Mouse (Mus musculus) intestine, postnatal 0 days (tissue): ENCODE results near the gene Qrich1. TPM values are rescaled to one million over a fixed set of nuclear protein-coding genes. Genes with fewer than 3 reads are reported as not detected.

Experiments
- ATAC-seq: fragments of 200-750 bp; cut with Nextera tagmentation; 2 replicates; pipeline ENCODE4 v1.8.0; 2017; ENCODE audit warnings: mild to moderate bottlenecking, moderate TSS enrichment, moderate library complexity
- H3K27ac ChIP-seq: fragments of 300-500 bp; sonication (generic); 2 replicates; pipeline ENCODE4 v1.5.1; 2014; ENCODE audit warnings: mild to moderate bottlenecking, low read depth, low read length, moderate library complexity
- H3K27me3 ChIP-seq: fragments of 300-500 bp; sonication (generic); replicated peaks from 2 replicates; pipeline ENCODE4 v1.6.1; 2014; ENCODE audit warnings: low read length, mixed read lengths; ENCODE audit not compliant: control insufficient read depth, insufficient read depth
- H3K36me3 ChIP-seq: fragments of 300-500 bp; sonication (generic); 2 replicates; pipeline ENCODE4 v1.6.1; 2014; ENCODE audit warnings: mild to moderate bottlenecking, moderate library complexity; ENCODE audit not compliant: control insufficient read depth, insufficient read depth
- H3K4me1 ChIP-seq: fragments of 300-500 bp; sonication (generic); replicated peaks from 2 replicates; pipeline ENCODE4 v1.6.1; 2014; ENCODE audit warnings: antibody characterized with exemption, low read length, mixed read lengths; ENCODE audit not compliant: control insufficient read depth, insufficient read depth
- H3K4me2 ChIP-seq: fragments of 300-500 bp; sonication (generic); replicated peaks from 2 replicates; pipeline ENCODE4 v1.6.1; 2014; ENCODE audit warnings: low read depth, mild to moderate bottlenecking, moderate library complexity
- H3K4me3 ChIP-seq: fragments of 300-500 bp; sonication (generic); 2 replicates; pipeline ENCODE4 v1.5.1; 2014; ENCODE audit warnings: low read depth, low read length
- H3K9ac ChIP-seq: fragments of 300-500 bp; sonication (generic); 2 replicates; pipeline ENCODE4 v1.6.1; 2014; ENCODE audit warnings: mild to moderate bottlenecking, low read depth, low read length
- H3K9me3 ChIP-seq: fragments of 300-500 bp; sonication (generic); 2 replicates; pipeline ENCODE4 v1.6.1; 2016; ENCODE audit warnings: mixed run types; ENCODE audit not compliant: control insufficient read depth
- CTCF ChIP-seq: sonication (generic); IDR thresholded peaks from 2 replicates; pipeline ENCODE4 v1.5.1; 2016; ENCODE audit warnings: low read depth, mild to moderate bottlenecking, control low read depth, antibody characterized with exemption, moderate library complexity
- WGBS: fragments of 180-500 bp; shearing (Covaris S2); extraction: QIAGEN DNeasy Blood & Tissue Kit; methylation state at CpG from one replicate; pipeline ENCODE4 v1.1.7; 2014; 5-methylcytosine and 5-hydroxymethylcytosine counted together
- polyA plus RNA-seq: library from polyadenylated mRNA; unstranded; fragments of >200 nt; fragmentation: Nextera tagmentation; extraction: Ambion mirVana; gene quantifications from 2 replicates; pipeline ENCODE4 v1.2.1, GENCODE M21; 2015

Gene Qrich1
- polyA plus RNA-seq, 1 experiment from 2014 or later: 46.8 TPM

DNA sequence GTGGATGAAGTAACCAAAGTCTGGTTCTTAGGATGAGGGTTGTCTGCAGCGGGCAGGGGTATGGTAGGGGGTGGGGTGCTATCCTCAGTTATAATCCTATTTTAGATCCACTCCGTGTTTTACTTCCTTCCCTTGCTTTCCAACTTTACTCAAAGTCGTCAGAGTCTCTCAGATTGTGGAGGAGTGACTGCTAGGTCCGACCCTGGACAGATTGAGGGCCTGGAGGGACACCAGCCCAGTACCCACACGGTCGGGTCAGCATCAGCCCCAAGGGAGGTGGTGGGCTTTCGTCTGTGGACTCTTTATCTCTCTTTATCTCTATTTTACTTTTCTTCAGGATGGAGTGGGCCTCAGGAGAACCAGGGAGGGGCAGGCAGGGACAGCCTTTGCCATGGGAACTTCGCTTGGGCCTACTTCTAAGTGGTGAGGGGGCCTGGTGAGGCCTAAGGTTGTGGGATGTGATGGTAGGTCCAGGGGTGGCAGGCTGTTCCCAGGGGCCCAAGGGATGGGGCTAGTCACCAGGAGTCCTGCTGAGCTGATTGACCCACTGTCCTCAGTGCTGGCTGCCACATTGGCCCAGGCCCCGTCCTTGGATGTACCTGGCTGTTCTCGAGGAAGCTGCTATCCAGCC, 36.8 kb upstream of the Qrich1 start, which contains the start of gene Lamb2:
Gene Lamb2, plus strand, starts transcription at position 16 of the 631 bp plus-strand sequence.
- ATAC-seq: peak; percentile 36; the same call in 1 of the 2 replicates
- peak within 1 kb of the TSS; percentile 48 for H3K9ac ChIP-seq
- H3K4me1 ChIP-seq: 0 out of 2 replicates have a peak, but pooled peaks cover 7% of the 10 kb centered on the region
- peak within 1 kb of the TSS; percentile 62 for H3K4me2 ChIP-seq
- no peak within 1 kb of the TSS for H3K27ac ChIP-seq
- 9% methylated on average over 10 of the region's 10 CpGs for WGBS
- no peaks in the 10 kb centered on the region for H3K9me3 ChIP-seq
- H3K36me3 ChIP-seq: peaks cover 29% of the 10 kb centered on the region
- H3K4me3 ChIP-seq: peak within 1 kb of the TSS; percentile 47
- H3K27me3 ChIP-seq: no peaks in the 10 kb centered on the region
- TF ChIP-seq CTCF: no peak

DNA sequence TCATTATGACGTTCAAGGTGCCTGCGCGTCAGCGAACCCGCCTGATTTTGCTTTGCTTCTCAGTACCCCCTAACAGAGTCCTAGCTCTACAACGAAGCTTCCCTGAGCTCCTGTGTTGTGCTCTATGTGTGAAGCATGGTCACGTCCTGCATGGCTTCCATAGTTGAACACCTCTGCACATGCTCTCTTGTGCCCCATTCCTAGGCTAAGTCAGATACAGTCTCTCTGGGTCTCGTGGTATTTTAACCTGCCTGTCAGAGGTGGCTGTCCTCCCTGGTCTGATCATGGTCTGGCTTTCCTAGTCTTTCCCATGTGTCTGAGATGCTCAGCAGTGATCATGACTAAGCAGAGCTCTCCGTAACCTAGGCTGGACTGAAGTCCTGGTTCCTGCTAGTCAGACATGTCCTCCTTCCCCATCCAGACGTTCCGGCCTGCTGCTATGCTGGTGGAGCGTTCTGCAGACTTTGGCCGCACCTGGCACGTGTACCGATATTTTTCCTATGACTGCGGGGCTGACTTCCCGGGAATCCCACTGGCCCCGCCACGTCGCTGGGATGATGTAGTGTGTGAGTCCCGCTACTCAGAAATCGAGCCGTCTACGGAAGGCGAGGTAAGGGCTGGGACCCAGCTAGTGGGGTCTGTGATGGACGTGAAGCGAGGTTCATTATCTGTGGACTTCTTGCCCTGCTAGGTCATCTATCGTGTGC, 35.6 kb upstream of the Qrich1 start:
- TF ChIP-seq CTCF: no peak
- no peak for ATAC-seq
- Histone ChIP-seq H3K27ac (no peak overlapping the region), H3K27me3 (no peaks in the 10 kb centered on the region), H3K36me3 (peaks cover 41% of the 10 kb centered on the region), H3K4me1 (0 out of 2 replicates have a peak, but pooled peaks cover 7% of the 10 kb centered on the region), H3K9ac (0 out of 2 replicates have a peak overlapping the region, but pooled peaks have one; percentile 26), H3K4me3 (no peak overlapping the region), H3K9me3 (no peaks in the 10 kb centered on the region), H3K4me2 (no peak overlapping the region)
- WGBS: 91% methylated on average over 28 of the region's 28 CpGs

DNA sequence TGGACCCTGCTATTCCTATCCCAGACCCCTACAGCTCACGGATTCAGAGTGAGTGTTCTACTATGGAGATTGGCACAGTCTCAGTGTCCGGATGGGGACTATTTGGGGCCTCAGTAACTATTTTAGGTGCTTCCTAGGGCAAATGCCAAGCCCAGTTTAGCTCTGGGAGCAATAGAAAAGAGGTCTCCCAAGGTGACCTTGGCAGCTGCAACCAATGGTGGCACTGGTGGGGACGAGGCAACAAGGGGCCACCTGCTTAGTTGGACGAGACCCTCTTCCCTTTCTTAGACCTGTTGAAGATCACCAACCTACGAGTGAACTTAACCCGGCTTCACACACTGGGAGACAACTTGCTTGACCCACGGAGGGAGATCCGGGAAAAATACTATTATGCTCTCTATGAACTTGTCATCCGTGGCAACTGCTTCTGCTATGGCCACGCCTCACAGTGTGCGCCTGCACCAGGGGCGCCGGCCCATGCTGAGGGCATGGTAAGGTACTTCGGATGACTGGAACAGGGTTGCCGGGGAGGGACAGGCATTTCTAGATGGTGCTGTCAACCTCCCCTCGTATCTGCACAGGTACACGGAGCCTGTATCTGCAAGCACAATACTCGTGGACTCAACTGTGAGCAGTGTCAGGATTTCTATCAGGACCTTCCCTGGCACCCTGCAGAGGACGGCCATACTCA, 34.9 kb upstream of the Qrich1 start:
- no peak overlapping the region for H3K4me2 ChIP-seq
- H3K4me1 ChIP-seq: 0 out of 2 replicates have a peak, but pooled peaks cover 7% of the 10 kb centered on the region
- no peak overlapping the region for H3K27ac ChIP-seq
- peaks cover 46% of the 10 kb centered on the region for H3K36me3 ChIP-seq
- H3K9me3 ChIP-seq: no peaks in the 10 kb centered on the region
- TF ChIP-seq CTCF: no peak
- 88% methylated on average over 19 of the region's 19 CpGs for WGBS
- H3K27me3 ChIP-seq: no peaks in the 10 kb centered on the region
- no peak overlapping the region for H3K4me3 ChIP-seq
- 0 out of 2 replicates have a peak overlapping the region, but pooled peaks have one; percentile 26 for H3K9ac ChIP-seq
- no peak for ATAC-seq

DNA sequence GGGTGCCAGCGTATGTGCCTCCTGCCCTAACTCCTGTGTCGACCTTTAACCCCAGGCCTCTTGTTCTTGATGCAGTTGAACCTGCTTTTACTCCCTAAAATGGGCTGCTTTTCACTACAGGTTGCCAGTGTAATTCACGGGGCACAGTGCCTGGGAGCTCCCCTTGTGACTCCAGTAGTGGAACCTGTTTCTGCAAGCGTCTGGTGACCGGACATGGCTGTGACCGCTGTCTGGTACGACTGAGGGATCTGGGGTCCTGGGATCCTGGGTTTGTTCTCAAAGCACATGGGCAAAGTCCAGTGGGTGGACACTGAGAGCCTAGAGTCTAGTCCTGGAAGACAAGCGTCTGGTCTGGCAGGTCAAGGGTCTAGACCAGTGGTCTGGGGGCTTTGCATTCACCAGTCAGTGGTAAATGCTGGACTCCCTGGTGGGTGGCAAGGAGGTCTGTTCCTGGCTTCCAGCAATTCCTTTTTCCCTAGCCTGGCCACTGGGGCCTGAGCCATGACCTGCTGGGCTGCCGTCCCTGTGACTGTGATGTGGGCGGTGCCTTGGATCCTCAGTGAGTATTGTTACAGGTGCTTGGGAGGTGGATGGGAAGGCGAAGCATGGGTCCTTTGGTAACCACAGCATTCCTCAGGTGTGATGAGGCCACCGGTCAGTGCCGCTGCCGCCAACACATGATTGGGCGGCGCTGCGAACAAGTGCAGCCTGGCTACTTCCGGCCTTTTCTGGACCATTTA, 33.4 kb upstream of the Qrich1 start:
- Histone ChIP-seq H3K9me3 (no peaks in the 10 kb centered on the region), H3K4me2 (no peak overlapping the region), H3K4me1 (0 out of 2 replicates have a peak, but pooled peaks cover 7% of the 10 kb centered on the region), H3K27me3 (no peaks in the 10 kb centered on the region), H3K27ac (no peak overlapping the region), H3K4me3 (no peak overlapping the region), H3K9ac (no peak overlapping the region), H3K36me3 (peaks cover 54% of the 10 kb centered on the region)
- 93% methylated on average over 18 of the region's 18 CpGs for WGBS
- no peak for TF ChIP-seq CTCF
- no peak for ATAC-seq

DNA sequence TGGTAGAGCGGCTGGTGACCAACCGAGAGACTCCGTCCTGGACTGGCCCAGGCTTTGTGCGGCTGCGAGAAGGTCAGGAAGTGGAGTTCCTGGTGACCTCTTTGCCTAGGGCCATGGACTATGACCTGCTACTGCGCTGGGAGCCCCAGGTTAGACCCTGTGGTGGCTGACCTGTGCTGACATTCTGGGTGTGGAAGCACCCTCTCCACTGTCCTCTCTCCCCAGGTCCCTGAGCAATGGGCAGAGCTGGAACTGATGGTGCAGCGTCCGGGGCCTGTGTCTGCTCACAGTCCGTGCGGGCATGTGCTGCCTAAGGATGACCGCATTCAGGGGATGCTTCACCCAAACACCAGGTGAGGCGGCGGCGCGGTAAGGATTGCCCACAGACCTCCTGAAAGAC, 32.6 kb upstream of the Qrich1 start:
- no peak for TF ChIP-seq CTCF
- Histone ChIP-seq H3K27me3 (no peaks in the 10 kb centered on the region), H3K36me3 (peaks cover 62% of the 10 kb centered on the region)

More for the DNA sequence above, 32.6 kb upstream of the Qrich1 start:
- Histone ChIP-seq H3K4me2 (no peak overlapping the region), H3K9me3 (no peaks in the 10 kb centered on the region), H3K9ac (no peak overlapping the region), H3K27ac (no peak overlapping the region), H3K4me1 (0 out of 2 replicates have a peak, but pooled peaks cover 7% of the 10 kb centered on the region), H3K4me3 (no peak overlapping the region)
- ATAC-seq: no peak
- 94% methylated on average over 15 of the region's 15 CpGs for WGBS
